Mouse (Mus musculus): ENCODE measurements at regions not wholly inside any gene's neighbourhood (a gene's known extent, or its start where the extent isn't known, plus 50 kb on each side); places are given as distances from the start of the nearest gene placed in this dataset.

DNA sequence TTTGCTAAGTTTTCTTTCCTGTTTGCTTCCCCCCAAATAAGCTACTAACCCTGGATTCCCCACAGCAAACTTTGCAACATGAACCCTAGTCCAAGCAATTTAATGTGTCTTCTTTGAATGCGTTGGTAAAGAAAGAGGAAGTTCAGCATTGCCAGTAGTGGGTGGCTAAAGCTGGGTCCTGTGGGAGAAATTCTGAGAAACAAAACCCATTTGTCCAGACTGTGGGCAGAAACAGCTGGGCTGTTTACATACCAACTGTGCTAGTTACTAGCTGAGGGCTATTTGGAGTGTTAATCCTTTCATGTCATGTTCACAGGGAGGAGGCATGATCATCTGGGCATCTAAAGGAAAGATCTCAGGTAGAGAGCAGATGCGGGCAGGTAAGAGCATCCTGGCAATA, 51.8 kb upstream of the 1190002N15Rik start:
- CTCF ChIA-PET, result no interaction called here

DNA sequence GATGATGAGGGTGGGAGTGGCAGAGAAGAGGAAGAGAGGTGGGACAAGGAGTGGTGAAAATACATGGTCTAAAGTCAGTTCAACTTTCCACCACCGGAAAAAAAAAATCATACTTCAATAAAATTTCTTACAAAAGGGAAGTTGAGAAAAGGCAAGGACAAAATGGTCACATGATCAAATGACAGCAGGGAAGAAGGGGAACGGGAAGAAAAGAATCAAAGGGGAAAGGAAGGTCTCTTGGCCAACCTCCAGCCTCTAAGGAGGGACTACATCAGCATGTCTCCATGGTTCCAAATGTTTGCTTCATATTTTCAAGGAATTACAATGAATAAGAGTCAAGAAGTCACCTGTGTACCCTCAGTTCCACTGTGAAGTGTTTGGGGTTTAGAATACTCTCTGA, 64.7 kb upstream of the Slc9a9 start:
- CTCF ChIA-PET, result interaction anchor here (1.0 kb wide), 1 partner anchor 9 kb away, joined by 5 read pairs; no protein-coding TSS in a partner anchor

DNA sequence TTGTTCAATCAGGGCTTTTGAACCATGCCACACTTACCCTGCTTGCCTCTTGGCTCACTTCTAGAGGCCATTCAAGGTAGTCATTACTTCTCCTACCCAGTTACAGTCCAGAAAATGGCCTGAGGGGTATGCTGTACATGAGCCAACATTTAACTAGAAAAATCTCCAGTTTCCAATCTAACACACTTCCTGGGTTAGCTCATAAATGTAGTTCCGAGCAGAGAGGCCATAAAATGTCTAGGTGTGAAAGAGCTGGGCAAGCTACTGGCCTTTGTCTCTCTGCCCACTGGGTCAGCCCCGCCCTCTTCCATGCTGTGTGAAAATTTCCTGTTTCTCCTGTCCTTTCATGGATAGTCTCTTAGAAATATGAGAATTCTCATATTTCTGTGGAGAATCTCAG, 63.3 kb upstream of the Slc9a9 start:
- CTCF ChIA-PET, result no interaction called here

DNA sequence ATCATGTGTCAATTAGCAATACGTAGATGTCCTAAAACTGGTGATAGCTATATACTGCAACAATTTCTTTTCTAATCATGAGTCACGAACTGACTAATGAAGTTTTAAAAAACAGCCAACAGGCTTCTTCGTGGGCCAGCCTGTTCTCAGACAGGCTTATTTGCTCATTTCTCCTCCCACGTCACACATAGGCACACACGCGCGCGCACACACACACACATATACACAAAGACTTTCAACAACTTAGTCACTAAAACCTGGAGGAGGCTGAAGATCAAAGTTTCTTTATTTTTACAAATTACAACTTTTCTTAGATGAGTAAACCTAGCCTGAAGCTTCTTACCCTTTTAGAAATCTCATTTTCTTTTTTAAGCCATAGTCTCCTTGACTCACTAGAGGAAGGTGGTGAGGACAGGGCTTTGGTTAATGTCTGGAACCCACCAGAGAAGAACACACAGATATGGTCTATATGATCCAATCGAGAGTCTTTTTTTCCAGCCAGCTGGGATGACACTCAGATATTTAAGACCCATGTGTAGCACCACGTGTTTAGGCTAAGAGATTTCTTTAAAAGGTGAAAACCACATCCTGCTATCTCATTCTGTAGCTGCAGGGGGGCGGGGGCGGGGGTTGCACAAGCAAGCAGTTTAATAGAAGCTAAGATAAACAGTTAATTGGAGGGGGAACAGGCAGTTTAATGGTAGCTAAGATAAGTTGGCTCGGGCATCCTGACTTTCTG, 62.5 kb upstream of the Slc9a9 start:
- CTCF ChIA-PET, result no interaction called here

DNA sequence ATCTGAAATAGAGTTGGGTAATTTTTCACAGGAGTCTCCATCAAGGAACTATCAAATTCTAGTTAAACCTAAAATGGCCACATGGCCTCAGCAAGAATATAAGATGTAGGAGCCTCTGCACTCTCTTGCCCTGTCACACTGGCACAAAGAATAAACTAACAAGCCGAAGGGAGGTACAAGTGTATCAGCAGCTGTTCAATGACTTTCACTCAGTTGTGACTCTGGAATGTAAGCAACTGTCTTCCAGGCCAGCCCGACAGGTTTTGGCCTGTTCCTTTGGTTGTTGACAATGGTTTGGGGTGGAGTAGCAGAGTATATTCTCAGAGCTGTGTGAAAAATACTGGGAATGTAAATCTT, 62.0 kb upstream of the Slc9a9 start:
- CTCF ChIA-PET, result no interaction called here

DNA sequence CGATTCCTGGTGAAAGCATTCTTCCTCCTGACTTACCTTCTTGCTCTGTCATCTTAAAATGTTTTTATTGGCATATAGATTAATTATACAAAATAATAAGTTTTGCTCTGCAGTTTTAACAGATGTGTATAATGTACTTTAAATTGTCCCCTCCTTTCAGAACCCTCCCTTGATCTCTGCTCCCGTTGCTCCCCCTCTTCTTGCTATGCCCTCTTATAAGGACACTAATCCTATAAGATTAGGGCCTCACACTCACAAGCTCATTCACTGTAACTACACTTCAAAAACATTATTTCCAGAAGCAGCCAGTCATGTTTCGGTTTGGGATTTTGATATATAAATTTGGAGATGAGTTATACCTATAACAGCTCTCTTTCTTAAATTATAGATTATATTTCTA, 59.6 kb upstream of the Slc9a9 start:
- CTCF ChIA-PET, result no interaction called here

DNA sequence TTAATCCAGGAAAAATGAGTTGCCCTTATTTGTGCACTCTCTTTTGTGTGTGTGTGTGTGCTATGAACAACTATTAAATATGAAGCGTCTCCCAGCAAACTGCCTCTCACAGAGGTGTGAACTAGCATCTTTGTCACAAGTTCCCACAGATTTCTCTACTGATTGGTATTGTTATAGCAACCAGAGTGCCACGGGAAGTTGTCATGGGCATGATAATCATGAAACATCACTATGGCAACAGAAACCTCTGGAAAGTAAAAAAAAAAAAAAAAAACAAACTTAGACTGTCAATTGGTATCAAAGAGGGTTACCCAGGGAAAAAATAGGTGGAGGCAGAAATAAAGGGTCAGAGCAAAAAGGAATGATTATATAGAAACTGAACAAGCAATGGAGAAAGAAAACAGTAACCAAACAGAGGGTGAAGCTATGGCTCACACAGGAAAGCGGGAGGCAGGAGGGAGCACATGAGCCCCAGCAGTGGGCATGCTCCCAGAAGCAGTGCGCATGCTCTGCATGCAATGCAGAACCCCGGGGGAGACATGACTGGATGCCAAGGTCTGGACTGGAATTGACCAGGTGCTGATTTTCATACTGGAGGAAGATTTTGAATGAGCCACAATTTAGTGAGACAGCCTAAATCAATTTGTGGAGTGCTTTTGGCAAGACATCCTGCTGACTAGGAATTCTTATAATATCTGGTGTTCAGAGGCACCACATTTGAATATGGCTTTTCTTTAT, 58.9 kb upstream of the Slc9a9 start:
- CTCF ChIA-PET, result interaction anchor here (0.6 kb wide), 1 partner anchor 471 kb away, joined by 3 read pairs; no protein-coding TSS in a partner anchor

DNA sequence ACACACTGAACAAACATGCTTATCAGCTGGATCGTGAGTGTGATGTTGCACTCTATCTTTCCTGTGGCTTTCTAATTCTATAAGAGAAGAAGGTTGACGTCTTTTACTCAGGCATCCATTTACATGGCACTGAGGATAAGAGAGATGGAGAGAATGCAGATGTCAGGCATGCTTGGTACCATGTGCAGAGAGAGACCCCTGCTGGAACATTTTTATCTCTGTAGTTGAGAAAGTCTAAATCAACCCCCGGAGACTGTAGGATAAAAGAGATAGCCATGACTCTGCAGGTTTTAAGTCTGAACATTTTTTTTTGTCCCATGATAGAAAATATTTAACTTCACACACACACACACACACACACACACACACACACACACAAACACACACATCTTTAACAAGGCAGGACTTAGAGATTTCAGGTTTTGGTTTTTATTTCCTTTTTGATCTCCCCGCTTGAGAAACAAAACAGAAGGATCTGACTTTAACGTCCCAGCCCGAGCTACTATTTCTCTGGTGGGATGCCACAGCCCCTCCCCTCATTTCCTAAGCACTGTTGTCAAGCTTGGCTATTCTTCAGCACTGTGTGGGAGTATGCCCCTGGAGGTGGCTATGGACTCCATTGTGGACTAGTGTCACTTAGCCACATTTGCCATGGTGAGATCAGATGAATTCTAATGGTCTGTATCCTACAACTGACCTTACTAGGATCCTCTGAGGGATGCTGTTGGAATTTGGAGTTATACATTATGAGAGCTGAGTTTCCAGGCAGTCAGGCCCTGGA, 55.6 kb upstream of the Slc9a9 start:
- CTCF ChIA-PET, result interaction anchor here (1.0 kb wide), 1 partner anchor 9 kb away, joined by 5 read pairs; no protein-coding TSS in a partner anchor

DNA sequence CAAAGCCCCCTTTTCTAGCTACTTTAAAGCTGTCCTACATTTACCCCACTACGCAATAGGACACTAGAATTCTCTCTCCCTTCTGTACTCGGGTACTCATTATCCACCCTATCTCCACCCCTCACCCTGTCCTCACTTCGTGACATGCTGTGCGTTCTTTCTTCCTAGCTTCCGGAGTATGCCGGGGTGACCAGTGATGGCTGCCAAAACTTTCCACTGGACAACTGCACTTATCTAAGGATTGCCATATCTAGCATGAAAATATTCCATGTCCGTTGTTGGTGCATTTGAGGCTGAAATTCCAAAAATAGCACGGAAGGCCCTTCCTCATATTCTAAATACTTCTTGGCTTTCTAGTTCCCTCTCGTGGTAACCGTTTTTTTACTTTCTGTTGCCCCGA, 54.5 kb upstream of the Slc9a9 start:
- CTCF ChIA-PET, result no interaction called here

DNA sequence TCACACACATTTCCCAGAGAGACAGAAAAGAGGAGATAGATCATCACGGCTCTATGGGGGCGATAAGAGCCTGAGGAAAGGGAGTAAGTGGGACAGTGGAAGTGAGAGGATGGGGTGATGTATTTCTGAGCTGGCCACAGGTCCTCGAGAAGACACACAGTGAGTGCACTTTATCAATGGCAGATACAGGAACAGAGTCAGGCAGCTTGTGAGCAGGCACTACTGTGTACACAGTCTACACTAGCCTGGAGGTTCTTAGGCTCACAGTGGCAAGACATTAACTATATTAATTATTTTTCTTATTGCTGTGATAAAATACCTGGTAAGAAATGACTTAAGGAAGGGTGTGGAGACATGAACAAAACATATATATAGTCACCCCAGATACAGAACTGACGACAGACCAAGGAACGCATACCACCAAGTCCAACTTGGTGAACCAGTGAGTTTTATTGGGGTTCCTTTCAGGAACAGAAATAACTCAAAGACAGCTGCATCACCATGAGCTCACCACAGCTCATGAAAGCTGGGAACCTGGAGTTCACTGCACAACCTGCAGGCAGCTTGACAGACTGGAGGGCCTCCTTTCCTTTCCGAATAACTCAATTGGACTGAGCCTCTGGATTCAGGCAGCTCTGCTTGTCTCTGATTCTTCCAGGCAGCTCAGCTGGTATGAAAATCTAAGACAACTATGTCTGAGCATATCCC, 51.5 kb upstream of the Slc9a9 start:
- CTCF ChIA-PET, result no interaction called here

Measured in spleen, embryonic (tissue).